18 mouse cellular contexts compared by ENCODE assay signal in genomic region chr8:104610185-104610766, GRCm38 (mm10). TPM values are rescaled to one million over a fixed set of nuclear protein-coding genes. Genes with fewer than 3 reads are reported as not detected.
DNase-seq lines count a peak whose midpoint lies in the region; ATAC-seq and TF ChIP-seq lines count a peak whose summit lies in the region.
"Had no signal": no experiment of that assay in that cellular context is flagged by ENCODE, and none has a peak within 500 bp of the region (broad histone marks: within the 10 kb centered on the region; RNA-seq: fewer than 3 reads in every experiment).

No protein-coding gene starts in this region.

- intact Hi-C loops in heart, postnatal 10 days (cut with DNase I), result loop anchor here (1.0 kb wide), 1 partner anchor 19 kb away; no protein-coding TSS in a partner anchor

- TF ChIP-seq CTCF in lung, embryonic 14.5 days (IDR thresholded peaks at IDR 0.05; ENCODE audit: low read depth), result no peak
- TF ChIP-seq CTCF in lung, adult 2 months (IDR thresholded peaks at IDR 0.05; ENCODE audit: insufficient read depth, low read length), result no peak

- H3K4me2 ChIP-seq in lung, embryonic 14.5 days, result no peak overlapping the region
- H3K4me2 ChIP-seq: hindbrain, embryonic 15.5 days; liver, embryonic 15.5 days had no signal

- peak; percentile 36; the same call in 1 of the 2 replicates for ATAC-seq in lung, embryonic 14.5 days (ENCODE audit: insufficient read depth)
- ATAC-seq: forebrain, embryonic 16.5 days had no signal

- WGBS in lung, embryonic 14.5 days, result 52% methylated on average over 12 of the region's 12 CpGs
- 69% methylated on average over 12 of the region's 12 CpGs for WGBS in lung, adult 2 months

- peaks cover 17% of the 10 kb centered on the region for H3K4me1 ChIP-seq in lung, embryonic 14.5 days (ENCODE audit: insufficient read depth)
- no peaks in the 10 kb centered on the region for H3K4me1 ChIP-seq in lung, adult 2 months (ENCODE audit: control insufficient read depth, insufficient read depth, low read length)
- H3K4me1 ChIP-seq: hindbrain, embryonic 15.5 days; liver, embryonic 15.5 days had no signal

- peak; percentile 26 for DNase-seq in lung, embryonic 14.5 days
- DNase-seq in lung, adult 2 months, result no peak
- DNase-seq in heart, adult 11 months, result peak; percentile 99
- DNase-seq in heart, adult 8-10 months (ENCODE audit: low spot score), result peak; percentile 78
- peak; percentile 88 to 92 for DNase-seq in heart, postnatal 10 days
- DNase-seq in layer of hippocampus, adult 9-11 months, result no peak
- DNase-seq in thymus, postnatal 36 days, result no peak
- DNase-seq: kidney, adult 9 months; right cerebral cortex, postnatal 14 days; thymus, adult 18-20 months had no signal

- no peak for TF ChIP-seq POLR2A in lung, adult 2 months (IDR thresholded peaks at IDR 0.05; ENCODE audit: borderline replicate concordance, extremely low read depth, low read depth, low read length)

- no peak overlapping the region; the same call in 1 of the 2 replicates for H3K27ac ChIP-seq in lung, embryonic 14.5 days (ENCODE audit: low read depth)
- H3K27ac ChIP-seq: hindbrain, embryonic 15.5 days; liver, embryonic 15.5 days had no signal

- no peak overlapping the region for H3K4me3 ChIP-seq in lung, embryonic 14.5 days (ENCODE audit: low read depth, low read length)
- H3K4me3 ChIP-seq in lung, adult 2 months (replicated peaks; ENCODE audit: extremely low read depth, low read depth, low read length), result no peak overlapping the region
- H3K4me3 ChIP-seq: hindbrain, embryonic 15.5 days; liver, embryonic 15.5 days; megakaryocyte, embryonic 14.5 days had no signal

- H3K36me3 ChIP-seq in lung, embryonic 14.5 days (ENCODE audit: insufficient read depth), result no peaks in the 10 kb centered on the region
- H3K36me3 ChIP-seq: hindbrain, embryonic 15.5 days; liver, embryonic 15.5 days had no signal

- no peaks in the 10 kb centered on the region for H3K9me3 ChIP-seq in lung, embryonic 14.5 days (ENCODE audit: low read depth, low read length)
- H3K9me3 ChIP-seq: hindbrain, embryonic 15.5 days; liver, embryonic 15.5 days; megakaryocyte, embryonic 14.5 days had no signal

- no peaks in the 10 kb centered on the region for H3K27me3 ChIP-seq in lung, embryonic 14.5 days (ENCODE audit: insufficient read depth, low read length)
- H3K27me3 ChIP-seq: hindbrain, embryonic 15.5 days; liver, embryonic 15.5 days had no signal

- H3K9ac ChIP-seq in lung, embryonic 14.5 days, result no peak overlapping the region
- H3K9ac ChIP-seq: hindbrain, embryonic 15.5 days; liver, embryonic 15.5 days had no signal

RNA-seq across cellular contexts. Expression of gene Cdh16, which starts 13.9 kb away (rescaled TPM):
- 32.2 and 33.7 TPM in 2 replicates for polyA plus RNA-seq in lung, embryonic 14.5 days (2014; fragmentation: Nextera tagmentation; extraction: Ambion mirVana)
- polyA plus RNA-seq in lung, adult 2 months (2012; rRNA removed), result 9.6 and 16.2 TPM in 2 replicates
- 1 to 10 TPM; 3.7 to 8.2 (median 6.5) TPM for total RNA-seq in heart, adult 8-10 months (2022)
- 1 to 10 TPM; 3.2 to 3.6 TPM for total RNA-seq in heart, postnatal 10 days (2021)
- total RNA-seq: layer of hippocampus, adult 18-20 months; left cerebral cortex, postnatal 14 days; monocyte, adult 5-6 weeks had no signal
- polyA plus RNA-seq: cortical plate, adult 2 months; forebrain, embryonic 16.5 days; hindbrain, embryonic 15.5 days had no signal

RNA-seq across cellular contexts. Expression of gene Pdp2, which starts 19.0 kb away (rescaled TPM):
- polyA plus RNA-seq in lung, embryonic 14.5 days (2014; fragmentation: Nextera tagmentation; extraction: Ambion mirVana), result 10.3 and 11.0 TPM in 2 replicates
- 3.4 and 4.4 TPM in 2 replicates for polyA plus RNA-seq in lung, adult 2 months (2012; rRNA removed)
- total RNA-seq in heart, adult 8-10 months (2022), result 10 to 100 TPM; 24.1 to 44.1 (median 34.9) TPM
- total RNA-seq in heart, postnatal 10 days (2021), result 10 to 100 TPM in 1 of 2 experiments, 1 to 10 TPM in 1; 7.2 to 10.6 TPM

RNA-seq across cellular contexts. Expression of gene Rrad, which starts 20.9 kb away (rescaled TPM):
- 10.1 and 14.1 TPM in 2 replicates for polyA plus RNA-seq in lung, embryonic 14.5 days (2014; fragmentation: Nextera tagmentation; extraction: Ambion mirVana)
- polyA plus RNA-seq in lung, adult 2 months (2012; rRNA removed), result 10.9 and 19.5 TPM in 2 replicates
- 100 to 1,000 TPM; 215 to 381 (median 317) TPM for total RNA-seq in heart, adult 8-10 months (2022)
- total RNA-seq in heart, postnatal 10 days (2021), result 100 to 1,000 TPM; 221 to 337 TPM

RNA-seq across cellular contexts. Expression of gene Ciao2b, which starts 31.5 kb away (rescaled TPM):
- polyA plus RNA-seq in lung, embryonic 14.5 days (2014; fragmentation: Nextera tagmentation; extraction: Ambion mirVana), result 88.3 and 88.4 TPM in 2 replicates
- polyA plus RNA-seq in lung, adult 2 months (2012; rRNA removed), result 34.7 and 35.3 TPM in 2 replicates
- 10 to 100 TPM; 65.5 to 84.7 (median 73.7) TPM for total RNA-seq in heart, adult 8-10 months (2022)
- 10 to 100 TPM; 65.1 to 71.7 TPM for total RNA-seq in heart, postnatal 10 days (2021)

Comparison
In these comparisons a context has a peak if more than half of its experiments do, and no peak if none do; other contexts are left out.
1. DNase-seq: peak in lung, embryonic 14.5 days (single experiment), heart, adult 11 months (single experiment), heart, adult 8-10 months (single experiment) and heart, postnatal 10 days (2 of 2); none in lung, adult 2 months (single experiment), layer of hippocampus, adult 9-11 months (single experiment) and thymus, postnatal 36 days (0 of 2).